Mouse (Mus musculus) c-Kit-negative CD71-positive TER-119-positive erythroid progenitor cells, embryonic 14.5 days (primary cell): ENCODE data around the gene Cela3a.

Experiments
- DNase-seq: peaks from one replicate; pipeline ENCODE4 v3.0.0-alpha.2; 2013; ENCODE audit warnings: low read depth, low spot score

Cela3a gene

GRCm38 (mm10) chr4:137375314-137376278 lies 34.0 kb downstream of the Cela3a start:
- DNase-seq, result no peak

GRCm38 (mm10) chr4:137373711-137374110 lies 35.9 kb downstream of the Cela3a start:
- DNase-seq, result no peak

GRCm38 (mm10) chr4:137371596-137372523 lies 37.7 kb downstream of the Cela3a start:
- no peak for DNase-seq

GRCm38 (mm10) chr4:137369954-137370750 lies 39.4 kb downstream of the Cela3a start:
- no peak for DNase-seq

DNA sequence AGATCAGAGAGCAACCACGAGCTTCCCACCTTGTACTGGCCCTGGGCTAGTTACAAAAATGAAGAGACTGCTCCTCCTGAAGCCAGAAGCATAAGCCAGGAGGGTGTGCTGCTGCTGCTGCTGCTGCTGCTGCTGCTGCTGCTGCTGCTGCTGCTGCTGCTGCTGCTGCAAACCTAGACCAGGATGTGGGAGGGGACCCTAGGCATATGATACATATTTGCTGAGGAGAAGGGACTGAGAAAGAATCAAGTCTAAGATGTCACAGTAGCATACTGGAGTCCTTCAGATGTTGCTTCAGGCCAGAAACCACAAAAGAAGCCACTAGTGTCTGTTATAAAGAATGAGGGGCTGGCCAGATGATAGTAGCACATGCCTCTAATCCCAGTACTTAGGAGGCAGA lies 41.4 kb downstream of the Cela3a start:
- no peak for DNase-seq

DNA sequence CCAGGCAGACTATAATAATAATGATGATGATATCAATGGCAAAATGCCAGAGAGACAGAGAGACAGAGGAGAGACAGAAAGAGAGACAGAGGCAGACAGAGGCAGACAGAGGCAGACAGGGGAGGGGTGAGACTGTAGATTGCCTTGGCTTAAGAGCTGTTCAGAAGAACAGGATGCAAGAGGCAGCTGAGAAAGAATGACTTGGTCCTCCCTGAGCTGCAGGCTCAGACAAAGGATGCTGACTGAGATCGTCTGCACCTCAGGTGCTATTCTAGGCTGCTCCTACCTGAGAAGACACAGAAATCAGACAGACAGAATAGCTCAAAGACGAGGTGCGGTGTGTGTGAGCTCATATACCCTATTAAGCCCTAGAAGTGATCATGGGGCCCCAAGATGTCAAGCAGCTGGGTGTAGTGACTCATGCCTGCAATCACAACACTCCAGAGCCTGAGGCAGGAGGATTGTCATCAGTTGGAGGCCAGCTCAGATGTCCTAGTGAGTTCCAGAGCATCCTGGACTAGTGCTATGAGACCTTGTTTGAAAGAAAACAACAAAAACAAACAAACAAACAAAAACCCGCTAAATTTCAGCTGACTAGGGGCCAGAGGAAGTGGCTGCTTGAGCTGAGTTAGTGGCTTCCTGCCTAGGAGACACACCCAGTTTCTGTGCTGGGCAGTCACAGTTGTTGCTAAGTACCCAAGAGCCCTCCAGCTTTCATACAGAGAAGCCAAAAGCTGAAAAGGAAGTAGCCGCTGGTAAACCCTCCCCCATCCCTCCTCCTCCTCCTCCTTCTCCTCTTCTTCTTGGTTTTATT lies 42.1 kb downstream of the Cela3a start:
- DNase-seq, result no peak

- no peak for DNase-seq
Measured at GRCm38 (mm10) chr4:137366097-137366496, 43.5 kb downstream of the Cela3a start.

DNA sequence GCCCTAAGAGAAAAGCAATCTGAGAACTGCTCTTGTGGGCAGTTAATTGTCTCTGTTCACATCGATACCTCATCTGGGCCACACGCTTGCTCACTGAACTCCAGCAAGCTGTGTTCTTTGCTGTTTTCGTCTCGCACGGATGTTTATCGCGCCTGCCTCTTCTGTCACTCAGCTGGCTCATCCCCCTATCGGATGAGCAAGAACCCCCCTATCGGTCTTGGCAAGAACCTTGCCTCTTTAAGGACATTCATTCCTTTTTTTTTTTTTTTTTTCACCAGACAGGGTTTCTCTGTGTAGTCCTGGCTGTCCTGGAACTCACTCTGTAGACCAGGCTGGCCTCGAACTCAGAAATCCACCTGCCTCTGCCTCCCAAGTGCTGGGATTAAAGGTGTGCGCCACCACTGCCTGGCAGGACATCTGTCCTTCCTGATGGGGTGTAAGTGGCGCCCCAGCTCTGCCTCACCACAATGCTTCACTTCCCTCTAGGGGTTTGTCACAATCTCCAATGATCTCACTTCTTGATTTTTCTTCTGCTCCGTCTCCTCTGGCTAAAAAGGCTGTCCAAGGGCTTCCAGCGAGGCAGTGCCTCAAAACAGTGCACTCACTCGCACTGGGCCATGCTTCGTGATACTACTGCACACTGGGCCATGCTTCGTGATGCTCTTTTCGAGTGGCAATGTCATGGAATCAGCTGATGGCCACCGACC lies 44.1 kb downstream of the Cela3a start:
- no peak for DNase-seq

DNA sequence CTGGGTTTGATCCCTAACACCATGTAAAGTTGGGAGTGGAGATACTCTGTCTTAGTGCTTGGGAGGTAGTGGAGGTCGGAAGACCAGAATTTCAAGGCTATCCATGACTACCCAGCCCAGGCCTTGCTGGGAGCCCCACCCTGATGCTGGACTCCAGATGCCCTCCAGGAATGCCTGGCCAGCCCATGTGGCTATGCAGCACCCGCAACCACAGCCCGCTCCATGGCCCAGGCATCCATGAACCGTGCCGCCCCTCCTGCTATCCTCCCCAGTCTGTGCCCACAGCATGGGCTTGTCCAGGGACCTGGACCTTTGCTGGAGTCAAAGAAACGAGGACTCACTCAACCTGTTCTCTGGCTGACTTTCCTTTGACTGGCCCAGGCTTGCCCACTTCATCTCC lies 44.8 kb downstream of the Cela3a start:
- DNase-seq, result no peak

- DNase-seq, result no peak
Measured at GRCm38 (mm10) chr4:137360996-137361395, 48.6 kb downstream of the Cela3a start.

- DNase-seq, result no peak
Measured at GRCm38 (mm10) chr4:137358291-137359002, 51.1 kb downstream of the Cela3a start.

DNA sequence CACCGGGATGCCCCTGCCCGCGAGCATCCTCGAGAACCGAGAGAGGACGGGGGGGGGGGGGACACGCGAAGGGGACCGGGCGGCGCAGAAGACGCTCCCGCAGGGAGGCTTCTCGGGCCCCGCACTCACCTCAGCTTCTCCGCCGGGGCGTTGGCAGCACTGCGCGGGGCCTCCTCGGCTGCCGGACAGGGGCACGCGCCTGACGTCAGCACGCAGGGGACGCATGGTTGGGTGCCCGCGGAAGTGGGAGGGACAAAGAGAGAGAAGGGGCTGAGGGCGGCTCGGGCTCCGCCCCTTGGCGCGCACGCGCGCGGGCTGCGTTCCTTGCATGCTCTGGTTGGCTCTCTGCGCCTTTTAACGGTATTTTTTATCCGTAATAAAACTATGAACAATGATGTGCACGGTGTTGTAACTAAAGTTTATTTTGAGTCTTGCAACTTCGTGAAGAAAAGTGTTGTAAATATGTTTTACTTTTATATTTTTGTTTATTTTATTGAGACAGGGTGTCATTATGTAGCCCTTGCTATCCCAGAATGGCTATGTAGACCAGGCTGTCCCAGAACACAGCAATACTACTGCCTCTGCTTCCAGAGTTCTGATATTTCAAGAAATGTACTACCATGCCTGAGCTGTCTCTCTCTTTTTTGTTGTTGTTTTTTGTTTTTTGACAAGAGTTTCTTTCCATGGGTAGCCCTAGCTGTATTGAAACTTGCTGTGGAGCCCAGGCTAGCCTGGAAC lies 51.9 kb downstream of the Cela3a start, which contains the start of gene Cdc42:
TSS of gene Cdc42 (minus strand) at position 204 of the 738 bp plus-strand sequence.
- peak; percentile 89 for DNase-seq

GRCm38 (mm10) chr4:137356674-137357510 lies 52.7 kb downstream of the Cela3a start:
- DNase-seq, result peak; percentile 42
